In the genomic region with DNA sequence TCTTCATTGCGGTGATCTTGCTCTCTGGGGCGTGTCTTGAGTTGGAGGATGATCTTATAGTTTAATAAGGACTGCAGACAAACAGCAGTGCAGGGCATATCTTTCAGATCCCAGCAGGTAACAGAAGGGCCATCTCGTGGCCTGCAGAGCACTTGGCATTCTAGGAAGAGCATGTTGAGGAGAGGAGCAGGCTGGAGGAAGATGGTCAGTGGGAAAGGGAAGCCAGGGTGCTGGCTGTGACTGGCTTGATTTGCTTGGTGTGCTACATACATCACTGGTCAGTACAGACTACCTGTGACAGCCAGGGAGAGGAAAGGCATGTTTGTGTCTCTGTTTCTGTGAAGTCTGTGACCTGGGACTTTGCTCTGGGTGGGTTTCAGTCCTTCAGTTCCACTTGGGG, we compare ENCODE assay signal across 20 mouse cellular contexts.
DNase-seq lines count a peak whose midpoint lies in the region; ATAC-seq and TF ChIP-seq lines count a peak whose summit lies in the region.
"Had no signal": no experiment of that assay in that cellular context is flagged by ENCODE, and none has a peak within 500 bp of the region (broad histone marks: within the 10 kb centered on the region; RNA-seq: fewer than 3 reads in every experiment).

No protein-coding gene starts in this region.

- H3K36me3 ChIP-seq in heart, embryonic 12.5 days = no peaks in the 10 kb centered on the region
- peaks cover 21% of the 10 kb centered on the region for H3K36me3 ChIP-seq in megakaryocyte, embryonic 14.5 days (replicated peaks; ENCODE audit: low read length)
- H3K36me3 ChIP-seq in stomach, postnatal 0 days (ENCODE audit: control insufficient read depth, insufficient read depth, low read length) = no peaks in the 10 kb centered on the region
- H3K36me3 ChIP-seq in hindbrain, embryonic 12.5 days = no peaks in the 10 kb centered on the region
- no peaks in the 10 kb centered on the region for H3K36me3 ChIP-seq in forebrain, embryonic 16.5 days (ENCODE audit: control insufficient read depth, insufficient read depth)
- H3K36me3 ChIP-seq: forebrain, embryonic 10.5 days; limb, embryonic 15.5 days had no signal

- H3K9ac ChIP-seq in heart, embryonic 12.5 days = 0 out of 2 replicates have a peak overlapping the region, but pooled peaks have one; percentile 35
- H3K9ac ChIP-seq in stomach, postnatal 0 days (ENCODE audit: low read length) = no peak overlapping the region
- H3K9ac ChIP-seq in hindbrain, embryonic 12.5 days = no peak overlapping the region
- no peak overlapping the region for H3K9ac ChIP-seq in forebrain, embryonic 16.5 days (replicated peaks; ENCODE audit: low read depth, low read length)
- H3K9ac ChIP-seq: hindbrain, embryonic 14.5 days; limb, embryonic 15.5 days; liver, embryonic 14.5 days; lung, embryonic 14.5 days had no signal

- TF ChIP-seq EP300 in stomach, postnatal 0 days (optimal IDR thresholded peaks at IDR 0.05) = no peak

- no peak for DNase-seq in heart, adult 11 months
- DNase-seq in cerebellum, adult 9-11 months = peak; percentile 63
- DNase-seq in stomach, postnatal 0 days (ENCODE audit: low spot score) = no peak
- DNase-seq: adrenal gland, postnatal 25 days; gastrocnemius, adult 2 months; kidney, postnatal 4 days; layer of hippocampus, adult 9-11 months; left cerebral cortex, postnatal 4 days; midbrain, embryonic 14.5 days had no signal

- no peaks in the 10 kb centered on the region for H3K27me3 ChIP-seq in heart, embryonic 12.5 days (replicated peaks)
- H3K27me3 ChIP-seq in megakaryocyte, embryonic 14.5 days (replicated peaks) = no peaks in the 10 kb centered on the region
- no peaks in the 10 kb centered on the region for H3K27me3 ChIP-seq in stomach, postnatal 0 days (ENCODE audit: control insufficient read depth, insufficient read depth, low read length)
- no peaks in the 10 kb centered on the region for H3K27me3 ChIP-seq in hindbrain, embryonic 12.5 days
- H3K27me3 ChIP-seq in forebrain, embryonic 16.5 days (replicated peaks; ENCODE audit: control insufficient read depth, insufficient read depth, low read length) = no peaks in the 10 kb centered on the region
- H3K27me3 ChIP-seq: limb, embryonic 15.5 days had no signal

- 67% methylated on average over 3 of the region's 3 CpGs for WGBS in heart, embryonic 12.5 days
- WGBS in stomach, postnatal 0 days = 69% methylated on average over 3 of the region's 3 CpGs
- 82% methylated on average over 3 of the region's 3 CpGs for WGBS in hindbrain, embryonic 12.5 days
- 83% methylated on average over 3 of the region's 3 CpGs for WGBS in forebrain, embryonic 16.5 days

- H3K4me1 ChIP-seq in heart, embryonic 12.5 days (replicated peaks) = peaks cover 73% of the 10 kb centered on the region
- H3K4me1 ChIP-seq in megakaryocyte, embryonic 14.5 days = peaks cover 46% of the 10 kb centered on the region
- H3K4me1 ChIP-seq in stomach, postnatal 0 days (replicated peaks; ENCODE audit: control insufficient read depth, insufficient read depth) = peaks cover 4% of the 10 kb centered on the region; the same call in 1 of the 2 replicates
- peaks cover 48% of the 10 kb centered on the region for H3K4me1 ChIP-seq in hindbrain, embryonic 12.5 days
- peaks cover 8% of the 10 kb centered on the region for H3K4me1 ChIP-seq in forebrain, embryonic 16.5 days (replicated peaks; ENCODE audit: control insufficient read depth, insufficient read depth, low read length)

- H3K27ac ChIP-seq in heart, embryonic 12.5 days (ENCODE audit: poor library complexity, severe bottlenecking) = 0 out of 2 replicates have a peak overlapping the region, but pooled peaks have one; percentile 3
- H3K27ac ChIP-seq in stomach, postnatal 0 days (replicated peaks) = peak overlapping the region; percentile 49; the same call in 1 of the 2 replicates
- H3K27ac ChIP-seq in hindbrain, embryonic 12.5 days = no peak overlapping the region
- H3K27ac ChIP-seq in forebrain, embryonic 16.5 days (ENCODE audit: low read length) = no peak overlapping the region
- H3K27ac ChIP-seq: forebrain, embryonic 10.5 days; gastrocnemius, adult 2 months; hindbrain, embryonic 14.5 days; left cerebral cortex, adult 2 months; limb, embryonic 15.5 days; liver, embryonic 14.5 days had no signal

- no peak overlapping the region for H3K4me3 ChIP-seq in heart, embryonic 12.5 days
- peak overlapping the region; percentile 14 for H3K4me3 ChIP-seq in megakaryocyte, embryonic 14.5 days (replicated peaks)
- no peak overlapping the region for H3K4me3 ChIP-seq in stomach, postnatal 0 days (ENCODE audit: low read depth, low read length)
- H3K4me3 ChIP-seq in hindbrain, embryonic 12.5 days = no peak overlapping the region
- no peak overlapping the region for H3K4me3 ChIP-seq in forebrain, embryonic 16.5 days (replicated peaks; ENCODE audit: low read length)
- H3K4me3 ChIP-seq: forebrain, embryonic 10.5 days; gastrocnemius, adult 2 months; left cerebral cortex, adult 2 months; limb, embryonic 15.5 days had no signal

- no peak overlapping the region for H3K4me2 ChIP-seq in heart, embryonic 12.5 days
- no peak overlapping the region for H3K4me2 ChIP-seq in stomach, postnatal 0 days (replicated peaks; ENCODE audit: low read depth)
- H3K4me2 ChIP-seq in hindbrain, embryonic 12.5 days (replicated peaks) = no peak overlapping the region
- no peak overlapping the region for H3K4me2 ChIP-seq in forebrain, embryonic 16.5 days (ENCODE audit: low read length)
- H3K4me2 ChIP-seq: hindbrain, embryonic 14.5 days; limb, embryonic 15.5 days; lung, embryonic 14.5 days had no signal

- H3K9me3 ChIP-seq in heart, embryonic 12.5 days (replicated peaks) = no peaks in the 10 kb centered on the region
- no peaks in the 10 kb centered on the region for H3K9me3 ChIP-seq in megakaryocyte, embryonic 14.5 days
- H3K9me3 ChIP-seq in stomach, postnatal 0 days (ENCODE audit: control insufficient read depth, low read length) = no peaks in the 10 kb centered on the region
- no peaks in the 10 kb centered on the region for H3K9me3 ChIP-seq in hindbrain, embryonic 12.5 days (replicated peaks)
- H3K9me3 ChIP-seq in forebrain, embryonic 16.5 days (ENCODE audit: control insufficient read depth, low read length) = no peaks in the 10 kb centered on the region
- H3K9me3 ChIP-seq: forebrain, embryonic 10.5 days; limb, embryonic 15.5 days had no signal

- no peak for TF ChIP-seq CTCF in stomach, postnatal 0 days (IDR thresholded peaks at IDR 0.05; ENCODE audit: low read depth)

- ATAC-seq in heart, embryonic 12.5 days (ENCODE audit: insufficient number of reproducible peaks, low FRiP score) = no peak
- no peak for ATAC-seq in megakaryocyte, adult 5-6 weeks (ENCODE audit: poor library complexity, severe bottlenecking)
- ATAC-seq in stomach, postnatal 0 days (ENCODE audit: low FRiP score, low TSS enrichment) = no peak
- ATAC-seq in hindbrain, embryonic 12.5 days (ENCODE audit: low FRiP score) = no peak
- ATAC-seq in forebrain, embryonic 16.5 days = no peak

Comparison
In these comparisons a context has a peak if more than half of its experiments do, and no peak if none do; other contexts are left out.
1. H3K27ac ChIP-seq: peak in heart, embryonic 12.5 days (single experiment) and stomach, postnatal 0 days (single experiment); none in hindbrain, embryonic 12.5 days (single experiment) and forebrain, embryonic 16.5 days (single experiment).